Mouse (Mus musculus): ENCODE data around the gene Ccdc9. TPM values are rescaled to one million over a fixed set of nuclear protein-coding genes. Genes with fewer than 3 reads are reported as not detected.
"Not testable (repeated sequence)": the region's sequence is repeated elsewhere in the genome, so short reads cannot be mapped to it uniquely, and the experiment has no call there.

Gene Ccdc9
- polyA plus RNA-seq, 1 experiment from 2014 or later = 22.1 TPM

DNA sequence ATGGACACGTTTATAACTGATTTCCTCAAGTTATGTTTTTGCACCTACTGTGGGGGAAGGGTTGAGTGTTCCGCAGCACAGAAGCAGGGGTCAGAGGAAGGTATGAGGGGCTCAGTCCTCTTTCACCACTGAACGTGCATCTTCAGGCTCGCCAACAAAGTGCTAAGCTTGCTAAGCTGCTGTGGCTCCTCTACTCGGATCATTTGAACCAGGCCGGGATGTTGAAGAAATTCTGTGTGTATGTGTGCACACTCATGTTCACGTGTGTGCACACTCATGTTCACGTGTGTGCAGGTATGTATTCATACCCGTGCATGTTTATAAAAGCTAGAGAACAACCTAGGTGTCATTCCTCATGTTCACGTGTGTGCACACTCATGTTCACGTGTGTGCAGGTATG lies 20.7 kb downstream of the Ccdc9 start:
- H3K36me3 ChIP-seq (ENCODE audit: control insufficient read depth, insufficient read depth, low read length) = no peaks in the 10 kb centered on the region
- 85% methylated on average over 11 of the region's 11 CpGs for WGBS
- no peak overlapping the region for H3K4me2 ChIP-seq (ENCODE audit: low read length)
- H3K9me3 ChIP-seq (replicated peaks; ENCODE audit: control insufficient read depth, low read length, poor library complexity, severe bottlenecking) = peaks cover 3% of the 10 kb centered on the region
- H3K4me3 ChIP-seq (ENCODE audit: low read depth, low read length) = no peak overlapping the region
- H3K9ac ChIP-seq (ENCODE audit: low read depth, low read length) = no peak overlapping the region
- peaks cover 3% of the 10 kb centered on the region for H3K4me1 ChIP-seq (ENCODE audit: control insufficient read depth, insufficient read depth, low read length)
- ATAC-seq = no peak
- no peak overlapping the region for H3K27ac ChIP-seq (ENCODE audit: low read length)
- no peaks in the 10 kb centered on the region for H3K27me3 ChIP-seq (ENCODE audit: control insufficient read depth, insufficient read depth, low read depth, low read length)

DNA sequence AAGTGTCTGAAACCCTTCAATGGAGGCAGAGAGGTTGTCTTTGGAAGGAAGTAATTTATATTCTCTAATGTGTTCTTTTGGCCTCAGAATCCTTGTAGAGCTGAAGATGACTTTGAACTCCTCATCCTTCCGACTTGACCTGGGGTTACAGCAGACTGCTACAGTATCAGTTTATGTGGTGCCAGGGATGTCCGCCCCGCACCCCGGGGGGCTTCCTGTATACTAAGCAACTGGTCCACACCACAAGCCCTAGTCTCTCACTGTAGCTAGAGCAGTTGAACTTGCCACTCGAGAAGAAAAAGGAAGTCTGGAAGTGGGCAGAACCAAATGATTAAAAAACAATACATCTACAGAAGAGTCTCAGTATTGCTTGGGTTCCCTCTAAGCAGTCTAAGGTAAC lies 22.8 kb downstream of the Ccdc9 start:
- Histone ChIP-seq H3K9ac (ENCODE audit: low read depth, low read length) (no peak overlapping the region), H3K36me3 (ENCODE audit: control insufficient read depth, insufficient read depth, low read length) (no peaks in the 10 kb centered on the region), H3K27ac (ENCODE audit: low read length) (no peak overlapping the region), H3K9me3 (replicated peaks; ENCODE audit: control insufficient read depth, low read length, poor library complexity, severe bottlenecking) (peaks cover 3% of the 10 kb centered on the region), H3K4me3 (ENCODE audit: low read depth, low read length) (no peak overlapping the region), H3K4me2 (ENCODE audit: low read length) (no peak overlapping the region), H3K27me3 (ENCODE audit: control insufficient read depth, insufficient read depth, low read depth, low read length) (no peaks in the 10 kb centered on the region), H3K4me1 (ENCODE audit: control insufficient read depth, insufficient read depth, low read length) (no peaks in the 10 kb centered on the region)
- 84% methylated on average over 5 of the region's 5 CpGs for WGBS
- no peak for ATAC-seq

DNA sequence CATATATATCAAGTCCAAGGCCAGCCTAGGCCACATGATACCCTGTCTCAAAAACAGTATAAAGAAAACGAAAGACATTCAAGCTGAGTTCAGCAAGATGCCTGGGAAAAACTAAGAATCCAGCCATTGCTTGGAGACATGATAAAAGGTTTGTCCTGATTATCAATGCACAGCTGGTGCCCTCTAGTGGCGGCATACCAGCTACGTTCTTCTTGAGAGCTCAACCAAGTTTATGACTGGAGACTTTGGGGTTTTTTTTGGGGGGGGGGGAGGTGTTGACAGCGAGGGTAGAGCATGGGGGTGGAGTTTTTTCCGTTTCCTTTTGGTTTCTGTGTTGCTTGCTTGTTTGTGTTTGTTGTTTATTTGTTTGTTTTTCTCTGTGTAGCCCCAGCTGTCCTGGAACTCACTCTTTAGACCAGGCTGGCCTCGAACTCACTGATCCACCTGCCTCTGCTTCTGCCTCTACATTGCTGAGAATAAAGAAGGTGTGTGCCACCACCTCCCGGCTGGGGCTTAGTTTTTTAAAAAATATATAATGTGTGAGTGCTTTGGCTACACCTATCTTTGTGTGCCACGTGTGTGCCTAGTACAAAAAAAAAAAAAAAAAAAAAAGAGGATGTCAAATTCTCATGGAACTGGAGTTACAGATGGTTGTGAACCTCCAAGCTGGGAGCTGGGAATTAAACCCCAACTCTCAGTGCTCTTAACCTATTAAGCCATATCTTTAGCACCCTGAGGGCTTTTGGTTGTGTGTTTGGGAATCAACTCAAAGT lies 23.4 kb downstream of the Ccdc9 start:
- ATAC-seq = no peak
- Histone ChIP-seq H3K9ac (ENCODE audit: low read depth, low read length) (no peak overlapping the region), H3K4me2 (ENCODE audit: low read length) (no peak overlapping the region), H3K27ac (ENCODE audit: low read length) (no peak overlapping the region), H3K9me3 (replicated peaks; ENCODE audit: control insufficient read depth, low read length, poor library complexity, severe bottlenecking) (peaks cover 3% of the 10 kb centered on the region), H3K27me3 (ENCODE audit: control insufficient read depth, insufficient read depth, low read depth, low read length) (no peaks in the 10 kb centered on the region), H3K4me3 (ENCODE audit: low read depth, low read length) (no peak overlapping the region), H3K4me1 (ENCODE audit: control insufficient read depth, insufficient read depth, low read length) (no peaks in the 10 kb centered on the region), H3K36me3 (ENCODE audit: control insufficient read depth, insufficient read depth, low read length) (no peaks in the 10 kb centered on the region)
- WGBS = 32% methylated on average over 8 of the region's 8 CpGs

DNA sequence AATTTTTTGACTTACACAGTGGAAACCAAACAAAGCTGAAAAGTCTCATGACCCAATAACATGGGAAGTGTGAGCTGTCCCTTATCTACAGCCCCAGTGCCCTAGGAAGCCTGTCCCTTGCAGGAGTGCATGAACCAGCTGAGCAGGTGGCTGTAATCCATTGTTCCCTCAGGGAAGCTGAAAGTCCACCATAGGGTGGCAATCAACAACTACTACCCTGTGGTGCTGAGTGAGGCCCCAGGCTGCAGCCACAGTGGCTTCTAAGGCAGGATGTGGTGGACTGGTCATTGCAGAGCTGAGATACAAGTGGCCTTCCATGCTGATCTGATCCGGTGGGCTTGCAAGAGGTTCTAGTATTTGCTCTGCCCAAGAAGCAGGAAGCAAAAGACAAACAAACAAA lies 25.5 kb downstream of the Ccdc9 start:
- H3K36me3 ChIP-seq (ENCODE audit: control insufficient read depth, insufficient read depth, low read length) = no peaks in the 10 kb centered on the region
- H3K4me3 ChIP-seq (ENCODE audit: low read depth, low read length) = no peak overlapping the region
- ATAC-seq = no peak
- H3K4me2 ChIP-seq (ENCODE audit: low read length) = no peak overlapping the region
- peaks cover 3% of the 10 kb centered on the region for H3K9me3 ChIP-seq (replicated peaks; ENCODE audit: control insufficient read depth, low read length, poor library complexity, severe bottlenecking)
- no peak overlapping the region for H3K27ac ChIP-seq (ENCODE audit: low read length)
- H3K9ac ChIP-seq (ENCODE audit: low read depth, low read length) = no peak overlapping the region
- no peaks in the 10 kb centered on the region for H3K4me1 ChIP-seq (ENCODE audit: control insufficient read depth, insufficient read depth, low read length)
- 75% methylated on average over 1 of the region's 1 CpGs for WGBS
- H3K27me3 ChIP-seq (ENCODE audit: control insufficient read depth, insufficient read depth, low read depth, low read length) = no peaks in the 10 kb centered on the region

DNA sequence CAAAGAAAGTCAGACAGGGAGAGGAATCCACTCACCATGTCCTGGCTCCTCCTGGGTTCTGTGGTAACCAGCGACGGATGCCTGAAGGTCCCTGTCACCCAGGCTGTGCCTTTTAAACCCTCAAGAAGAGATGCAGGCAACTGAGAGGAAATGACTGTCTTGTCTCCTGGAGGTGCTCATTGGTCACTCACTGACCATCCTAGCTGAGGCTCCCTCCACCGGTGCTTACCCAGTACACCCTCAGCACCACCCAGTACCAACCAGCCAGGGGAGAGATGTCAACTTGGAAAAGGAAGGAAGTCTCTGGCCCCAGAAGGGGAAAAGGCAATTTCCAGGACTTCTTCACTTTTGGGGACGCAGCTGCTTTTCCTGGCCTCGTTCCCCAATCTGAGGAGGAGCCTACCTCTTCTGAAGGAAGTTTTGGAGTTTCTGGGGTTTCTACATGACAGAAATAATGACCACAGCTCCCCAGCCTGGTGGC lies 27.4 kb downstream of the Ccdc9 start, which contains the start of gene C5ar1:
C5ar1 (minus strand) TSS at position 431 of the 481 bp plus-strand sequence.
- 93% methylated on average over 5 of the region's 5 CpGs for WGBS
- Histone ChIP-seq H3K27ac (ENCODE audit: low read length) (no peak within 1 kb of the TSS), H3K9me3 (replicated peaks; ENCODE audit: control insufficient read depth, low read length, poor library complexity, severe bottlenecking) (no peaks in the 10 kb centered on the region), H3K27me3 (ENCODE audit: control insufficient read depth, insufficient read depth, low read depth, low read length) (no peaks in the 10 kb centered on the region), H3K9ac (ENCODE audit: low read depth, low read length) (no peak within 1 kb of the TSS), H3K4me2 (ENCODE audit: low read length) (no peak within 1 kb of the TSS), H3K4me3 (ENCODE audit: low read depth, low read length) (no peak within 1 kb of the TSS), H3K36me3 (ENCODE audit: control insufficient read depth, insufficient read depth, low read length) (no peaks in the 10 kb centered on the region), H3K4me1 (ENCODE audit: control insufficient read depth, insufficient read depth, low read length) (no peaks in the 10 kb centered on the region)
- no peak for ATAC-seq

DNA sequence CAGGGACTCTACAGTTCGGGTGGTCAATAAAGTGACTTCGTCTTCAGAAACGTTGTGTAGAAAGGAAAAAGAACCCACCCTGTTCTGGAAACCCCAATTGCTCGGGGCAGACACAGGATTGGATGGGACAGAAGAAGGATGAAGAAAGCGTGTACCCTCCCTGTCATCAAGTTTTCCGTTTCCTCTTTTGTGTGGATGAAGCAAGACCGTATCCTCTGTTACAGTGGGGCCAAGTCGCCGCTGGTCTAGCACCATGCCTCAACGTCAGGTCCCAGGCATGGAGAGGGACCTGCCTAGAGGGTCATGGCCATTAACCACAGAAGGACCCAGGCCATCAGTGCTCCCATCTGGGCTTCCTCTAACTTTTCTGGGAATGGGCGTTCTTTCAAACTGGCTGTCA lies 28.8 kb downstream of the Ccdc9 start:
- no peak overlapping the region for H3K9ac ChIP-seq (ENCODE audit: low read depth, low read length)
- no peaks in the 10 kb centered on the region for H3K27me3 ChIP-seq (ENCODE audit: control insufficient read depth, insufficient read depth, low read depth, low read length)
- WGBS = 90% methylated on average over 11 of the region's 11 CpGs
- H3K4me2 ChIP-seq (ENCODE audit: low read length) = no peak overlapping the region
- no peak overlapping the region for H3K27ac ChIP-seq (ENCODE audit: low read length)
- ATAC-seq = no peak
- H3K9me3 ChIP-seq (replicated peaks; ENCODE audit: control insufficient read depth, low read length, poor library complexity, severe bottlenecking) = no peaks in the 10 kb centered on the region
- no peak overlapping the region for H3K4me3 ChIP-seq (ENCODE audit: low read depth, low read length)
- no peaks in the 10 kb centered on the region for H3K36me3 ChIP-seq (ENCODE audit: control insufficient read depth, insufficient read depth, low read length)
- H3K4me1 ChIP-seq (ENCODE audit: control insufficient read depth, insufficient read depth, low read length) = no peaks in the 10 kb centered on the region

DNA sequence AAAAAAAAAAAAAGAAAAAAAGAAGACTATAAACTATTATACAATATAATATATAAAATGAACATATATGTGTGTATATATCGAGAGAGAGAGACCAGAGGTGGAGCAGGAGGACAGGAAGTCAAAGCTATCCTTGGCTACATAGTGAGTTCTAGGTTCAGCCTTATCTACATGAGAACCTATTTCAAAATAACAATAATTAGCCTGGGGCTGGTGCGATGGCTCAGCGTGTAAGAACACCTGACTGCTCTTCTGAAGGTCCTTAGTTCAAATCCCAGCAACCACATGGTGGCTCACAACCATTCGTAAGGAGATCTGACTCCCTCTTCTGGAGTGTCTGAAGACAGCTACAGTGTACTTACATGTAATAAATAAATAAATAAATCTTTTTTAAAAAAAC lies 30.6 kb downstream of the Ccdc9 start:
- H3K27me3 ChIP-seq (ENCODE audit: control insufficient read depth, insufficient read depth, low read depth, low read length); H3K9me3 ChIP-seq (replicated peaks; ENCODE audit: control insufficient read depth, low read length, poor library complexity, severe bottlenecking); H3K9ac ChIP-seq (ENCODE audit: low read depth, low read length); ATAC-seq; H3K36me3 ChIP-seq (ENCODE audit: control insufficient read depth, insufficient read depth, low read length); H3K4me1 ChIP-seq (ENCODE audit: control insufficient read depth, insufficient read depth, low read length); H3K4me2 ChIP-seq (ENCODE audit: low read length); H3K27ac ChIP-seq (ENCODE audit: low read length); H3K4me3 ChIP-seq (ENCODE audit: low read depth, low read length): not testable (repeated sequence)
- 83% methylated on average over 4 of the region's 4 CpGs for WGBS

DNA sequence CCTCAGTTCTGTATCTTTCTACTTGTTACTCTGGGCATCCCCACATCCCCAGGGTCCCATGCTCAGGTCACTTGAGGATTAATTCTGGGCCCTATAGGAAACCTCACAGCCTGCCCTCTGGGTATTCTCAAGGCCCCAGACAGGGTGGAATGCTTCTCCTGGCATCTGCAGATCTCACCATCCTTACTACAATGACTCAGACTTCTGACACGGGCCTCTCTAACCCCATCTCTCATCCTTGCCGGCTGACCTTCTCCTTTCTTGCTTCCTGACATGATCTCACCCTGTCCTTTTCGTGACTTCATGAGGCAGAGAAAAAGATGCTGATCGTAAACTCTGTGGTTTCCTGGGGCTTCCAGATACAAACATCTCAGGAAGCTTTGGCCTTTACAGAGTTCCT lies 32.4 kb downstream of the Ccdc9 start:
- Histone ChIP-seq H3K27ac (ENCODE audit: low read length) (no peak overlapping the region), H3K4me3 (ENCODE audit: low read depth, low read length) (no peak overlapping the region), H3K4me2 (ENCODE audit: low read length) (no peak overlapping the region), H3K4me1 (ENCODE audit: control insufficient read depth, insufficient read depth, low read length) (no peaks in the 10 kb centered on the region), H3K36me3 (ENCODE audit: control insufficient read depth, insufficient read depth, low read length) (no peaks in the 10 kb centered on the region), H3K27me3 (ENCODE audit: control insufficient read depth, insufficient read depth, low read depth, low read length) (no peaks in the 10 kb centered on the region), H3K9me3 (replicated peaks; ENCODE audit: control insufficient read depth, low read length, poor library complexity, severe bottlenecking) (no peaks in the 10 kb centered on the region), H3K9ac (ENCODE audit: low read depth, low read length) (no peak overlapping the region)
- WGBS = 72% methylated on average over 4 of the region's 4 CpGs
- ATAC-seq = no peak

DNA sequence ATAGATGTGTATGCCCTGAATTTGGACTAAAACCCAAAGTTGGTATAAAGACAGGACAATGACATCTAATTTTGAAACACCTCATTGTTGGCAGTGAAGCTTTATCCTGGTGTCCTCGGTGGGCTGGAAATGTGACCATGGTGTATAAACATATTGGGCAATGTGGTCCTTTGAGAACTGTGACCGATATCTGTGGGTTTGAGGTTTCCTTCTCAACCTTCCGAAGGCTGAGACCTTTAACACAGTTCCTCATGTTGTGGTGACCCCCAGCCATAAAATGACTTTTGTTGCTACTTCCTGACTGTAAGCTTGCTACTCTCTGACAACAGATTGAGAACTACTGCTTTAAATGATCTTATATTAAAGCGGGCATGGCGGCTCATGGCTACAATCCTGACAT lies 35.9 kb downstream of the Ccdc9 start:
- Histone ChIP-seq H3K4me3 (ENCODE audit: low read depth, low read length) (no peak overlapping the region), H3K9me3 (replicated peaks; ENCODE audit: control insufficient read depth, low read length, poor library complexity, severe bottlenecking) (no peaks in the 10 kb centered on the region), H3K4me1 (ENCODE audit: control insufficient read depth, insufficient read depth, low read length) (no peaks in the 10 kb centered on the region), H3K4me2 (ENCODE audit: low read length) (no peak overlapping the region), H3K27ac (ENCODE audit: low read length) (no peak overlapping the region), H3K9ac (ENCODE audit: low read depth, low read length) (no peak overlapping the region), H3K27me3 (ENCODE audit: control insufficient read depth, insufficient read depth, low read depth, low read length) (no peaks in the 10 kb centered on the region), H3K36me3 (ENCODE audit: control insufficient read depth, insufficient read depth, low read length) (no peaks in the 10 kb centered on the region)
- WGBS = 81% methylated on average over 5 of the region's 5 CpGs
- no peak for ATAC-seq
